Mouse (Mus musculus) urinary bladder, postnatal 36 days (tissue): ENCODE results near the gene Gm7970.
"Not testable (repeated sequence)": the region's sequence is repeated elsewhere in the genome, so short reads cannot be mapped to it uniquely, and the experiment has no call there.

Experiments
- DNase-seq, 2 experiments: peaks; one replicate each; pipeline ENCODE4 v3.0.0; 2022; ENCODE audit warnings: low spot score in 2 of 2, mixed read lengths in 1 of 2

The Gm7970 gene

DNA sequence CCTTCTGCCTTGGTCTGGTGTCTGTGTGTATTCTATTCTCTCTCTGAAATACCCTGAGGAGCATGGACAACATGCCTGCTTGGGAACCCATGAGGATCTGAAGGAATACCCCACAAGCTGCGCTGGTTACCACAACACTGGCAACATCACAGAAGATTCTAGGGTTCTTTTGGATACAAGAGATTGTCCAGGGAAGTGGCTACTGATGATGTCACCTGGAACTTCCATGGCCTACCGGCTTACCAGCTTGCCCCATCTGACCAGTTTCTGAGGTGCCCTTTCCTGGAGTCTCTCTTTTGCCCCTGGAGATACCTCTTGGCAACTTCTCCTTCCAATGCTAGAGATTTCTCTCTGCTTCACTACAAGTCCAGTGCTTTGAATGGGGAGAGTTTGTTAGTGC, at the start of gene Gm7970:
Gm7970 (minus strand) TSS at position 101 of the 400 bp plus-strand sequence.
- DNase-seq, result not testable (repeated sequence)

GRCm38 (mm10) chr14:41600935-41601334, 45.6 kb upstream of the Gm7970 start:
- not testable (repeated sequence) for DNase-seq

- DNase-seq, result not testable (repeated sequence)
These were observed 31.0 kb upstream of the Gm7970 start for GRCm38 (mm10) chr14:41586346-41586745.

DNA sequence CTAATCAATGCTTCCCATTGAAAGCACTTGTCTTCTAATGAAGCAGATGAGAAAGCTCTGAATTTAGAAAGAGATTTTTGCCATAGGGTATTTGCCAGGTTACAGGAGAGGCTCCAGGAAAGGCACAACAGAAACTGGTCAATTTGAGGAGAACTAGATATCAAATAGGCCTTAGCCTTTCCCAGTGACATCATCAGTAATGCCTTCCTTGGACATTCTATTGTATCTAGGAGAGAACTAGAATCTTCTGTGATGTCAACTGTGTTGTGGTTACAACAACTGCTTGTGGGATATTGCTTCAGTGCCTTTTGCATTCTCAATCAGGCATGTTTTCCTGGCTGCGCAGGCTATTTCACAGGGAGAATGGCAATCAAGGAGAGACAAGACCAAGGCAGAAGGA, 17.5 kb upstream of the Gm7970 start, which contains the start of gene 1700049E17Rik2:
1700049E17Rik2 (plus strand) TSS at position 301 of the 400 bp plus-strand sequence.
- DNase-seq, result not testable (repeated sequence)

DNA sequence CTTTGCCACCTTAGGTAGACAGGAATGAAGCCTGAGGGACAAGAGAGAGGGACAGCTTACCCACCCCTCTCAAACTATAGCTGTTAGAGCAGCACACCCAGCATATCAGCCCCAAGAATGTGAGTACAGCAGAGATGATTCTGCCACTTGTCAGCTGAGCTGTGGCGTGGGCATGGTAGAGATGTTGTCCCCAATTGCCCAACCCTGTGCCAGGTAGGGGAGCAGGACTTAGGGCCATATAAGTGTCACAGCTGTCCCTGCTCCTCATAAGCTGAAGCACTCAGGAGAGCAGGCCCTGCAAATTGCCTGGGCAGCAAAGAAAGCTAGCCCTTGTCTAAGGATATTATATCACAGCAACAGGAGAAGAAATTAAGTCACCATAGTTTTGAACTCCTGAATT, 30.7 kb downstream of the Gm7970 start:
- DNase-seq, result not testable (repeated sequence)

GRCm38 (mm10) chr14:41520683-41521082, 34.7 kb downstream of the Gm7970 start:
- not testable (repeated sequence) for DNase-seq
